Mouse (Mus musculus): Measurements from ENCODE around the gene Rcbtb1. TPM values are rescaled to one million over a fixed set of nuclear protein-coding genes. Genes with fewer than 3 reads are reported as not detected.
"Not testable (repeated sequence)": the region's sequence is repeated elsewhere in the genome, so short reads cannot be mapped to it uniquely, and the experiment has no call there.

Gene Rcbtb1
- total RNA-seq (2021), result 10 to 100 TPM; 23.1 to 37.5 TPM
- long read RNA-seq, experiment 1, transcript Rcbtb1-202 (12 exons, 3,903 nt), result major isoform, 21 of 39 reads
- long read RNA-seq, experiment 1, partial matches to known transcripts, result 2 of 39 reads
- long read RNA-seq, experiment 1, other reads (novel, unspliced or antisense), result 16 of 39 reads
- long read RNA-seq, experiment 2, transcript Rcbtb1-202 (12 exons, 3,903 nt), result major isoform, 5 of 8 reads
- long read RNA-seq, experiment 2, partial matches to known transcripts, result 2 of 8 reads
- long read RNA-seq, experiment 2, other reads (novel, unspliced or antisense), result 1 of 8 reads

DNA sequence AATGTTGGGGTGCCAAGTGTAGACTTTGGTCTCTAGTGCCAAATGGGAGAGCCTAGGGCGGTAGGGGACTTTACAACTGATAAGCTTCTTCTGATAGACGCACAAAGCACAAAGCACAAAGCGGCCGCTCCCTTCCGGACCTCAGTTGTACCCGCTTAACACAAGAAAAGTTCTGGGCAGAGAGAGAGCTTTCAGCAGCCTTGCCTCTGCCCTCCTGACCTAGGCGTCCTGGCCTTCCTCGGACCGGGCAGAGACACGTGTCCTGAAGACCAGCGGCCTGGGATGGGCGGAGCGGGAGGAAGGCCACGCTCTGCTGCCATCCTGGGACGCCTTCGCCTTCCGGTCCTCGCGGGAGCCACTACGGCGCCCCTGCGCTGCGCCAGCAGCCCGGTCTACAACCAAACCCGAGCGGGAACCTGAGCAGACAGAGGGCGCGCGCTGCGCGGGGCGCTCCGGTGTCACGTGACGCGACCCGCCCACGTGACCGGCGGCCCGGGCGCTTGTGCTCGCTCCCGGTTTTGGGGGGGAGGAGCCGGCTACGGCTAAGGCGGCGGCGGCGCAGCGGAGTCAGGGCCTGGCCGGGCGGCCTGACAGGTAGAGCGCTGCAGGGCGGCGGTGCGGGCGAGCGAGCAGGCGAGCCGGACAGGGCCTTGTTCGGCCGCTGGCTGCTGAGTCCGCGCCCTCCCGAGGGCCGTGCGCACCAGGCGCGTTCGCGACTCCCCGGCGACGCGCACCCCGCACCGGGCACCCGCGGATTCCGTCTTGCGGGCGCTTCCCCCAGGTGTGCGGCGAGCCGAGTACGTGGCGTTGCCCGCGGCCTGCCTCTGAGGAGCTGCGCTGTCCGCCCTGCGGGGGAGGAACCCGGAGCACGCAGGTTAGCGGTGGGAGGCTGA lies at the start of gene Rcbtb1:
Rcbtb1 (plus strand) TSS at position 499 of the 893 bp plus-strand sequence.
- DNase-seq, result peak; percentile 96 to 97

DNA sequence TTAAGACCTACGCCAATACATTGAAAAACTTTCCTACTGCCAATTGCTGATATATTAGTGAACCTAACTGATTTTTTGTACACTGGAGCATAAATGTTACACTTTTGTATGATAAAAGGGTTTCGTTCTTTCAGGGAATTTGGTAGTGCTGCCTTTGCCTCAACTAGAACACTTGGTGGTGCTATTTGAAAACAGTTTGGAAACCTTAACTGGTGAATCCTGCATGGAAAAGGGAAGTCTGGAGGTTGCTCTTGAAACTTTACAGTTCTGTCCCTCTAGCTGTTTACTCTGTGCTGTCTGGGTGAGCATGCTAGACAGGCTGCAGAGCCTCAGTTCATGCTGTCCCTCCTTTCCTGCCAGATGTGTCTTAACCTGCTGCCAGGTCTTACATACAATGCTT lies 45.4 kb upstream of the Rcbtb1 start:
- no peak for DNase-seq

DNA sequence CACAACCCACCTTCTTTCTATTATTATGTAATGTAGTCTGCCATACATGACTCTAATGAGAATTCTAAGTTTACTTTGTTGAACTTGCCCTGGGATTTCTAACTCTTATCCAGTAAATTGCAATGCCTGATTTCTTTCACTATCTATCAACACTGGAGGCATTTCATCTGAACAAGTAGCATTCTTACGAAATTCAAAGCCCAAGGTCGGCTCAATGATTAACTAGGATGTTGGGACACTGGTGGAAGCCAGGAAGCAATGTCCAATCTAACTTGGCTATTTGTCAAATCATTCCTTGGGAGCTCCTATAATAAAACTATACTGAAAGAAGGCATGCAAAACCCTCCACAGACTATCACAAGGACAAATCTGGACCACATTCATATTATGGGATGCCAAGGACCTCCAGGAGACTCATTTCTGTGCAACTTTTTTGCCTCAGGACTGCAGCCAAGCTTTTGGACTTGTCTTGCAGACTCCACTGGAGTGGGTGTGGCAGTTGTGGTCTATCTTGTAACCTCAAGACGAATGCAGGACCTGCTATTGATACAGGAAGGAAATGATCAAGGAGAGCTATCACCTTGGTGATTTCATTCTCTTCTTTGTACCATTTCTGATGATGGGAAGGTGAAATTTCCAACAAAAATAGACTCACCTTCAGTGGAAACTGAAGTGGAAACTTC lies 43.9 kb upstream of the Rcbtb1 start:
- DNase-seq, result peak; percentile 39 to 47

DNA sequence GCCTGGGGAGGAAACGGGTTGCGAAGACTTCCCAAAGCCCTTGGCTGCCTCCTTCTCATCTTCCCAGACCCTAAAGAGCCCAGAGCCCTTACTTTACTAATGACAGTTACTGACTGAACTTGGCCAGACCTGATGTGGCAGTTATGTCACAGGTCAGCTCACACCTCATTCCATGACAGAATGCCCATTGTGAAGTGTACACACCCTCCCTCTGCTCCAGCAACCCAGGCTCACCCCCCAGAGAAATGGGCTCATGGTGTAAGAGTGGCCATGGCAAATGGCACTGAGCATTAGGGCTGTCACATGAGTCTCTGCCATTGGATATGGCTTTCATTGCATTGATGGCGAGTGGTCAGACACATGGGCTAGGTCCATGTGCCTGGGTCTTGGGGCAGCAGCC lies 22.4 kb upstream of the Rcbtb1 start, which contains the start of gene Gm5142:
Gm5142 (minus strand) TSS at position 101 of the 400 bp plus-strand sequence.
- DNase-seq, result no peak

DNA sequence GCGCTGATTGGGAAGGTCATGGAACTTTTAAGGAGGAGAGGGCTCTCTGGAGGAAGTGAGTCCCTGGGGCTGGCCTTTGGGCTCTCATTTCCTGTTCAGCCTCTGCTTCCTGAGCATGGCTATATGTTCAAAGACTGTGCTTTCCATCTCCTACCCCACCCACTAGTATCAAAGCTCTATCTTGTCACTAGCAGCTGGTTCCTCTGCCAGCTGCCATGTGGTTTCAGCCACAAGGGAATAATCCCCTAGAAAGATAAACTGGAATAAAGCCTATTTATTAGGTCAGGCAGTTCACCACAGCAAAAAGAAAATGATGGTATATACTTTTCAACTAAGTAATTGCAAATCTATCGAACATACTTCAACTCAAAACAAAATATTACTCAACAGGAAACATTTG lies 18.3 kb upstream of the Rcbtb1 start:
- DNase-seq, result no peak

DNA sequence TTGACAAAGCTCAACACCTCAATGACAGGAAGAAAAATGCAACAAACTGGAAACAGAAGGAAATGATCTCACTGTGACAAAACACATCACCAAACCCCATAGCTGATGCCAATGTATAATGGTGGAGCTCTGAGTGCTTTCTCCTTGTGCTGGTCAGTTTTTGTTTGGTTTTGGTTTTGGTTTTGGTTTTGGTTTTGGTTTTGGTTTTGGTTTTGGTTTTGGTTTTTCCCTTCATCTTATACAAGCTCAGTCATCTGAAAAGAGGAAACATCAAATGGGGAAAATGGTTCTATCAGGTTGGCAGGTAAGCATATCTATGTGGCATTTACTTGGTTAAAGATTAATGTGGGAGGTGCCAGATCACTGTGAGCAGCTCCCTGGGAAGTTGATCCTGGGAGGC lies 15.5 kb upstream of the Rcbtb1 start:
- DNase-seq, result no peak

DNA sequence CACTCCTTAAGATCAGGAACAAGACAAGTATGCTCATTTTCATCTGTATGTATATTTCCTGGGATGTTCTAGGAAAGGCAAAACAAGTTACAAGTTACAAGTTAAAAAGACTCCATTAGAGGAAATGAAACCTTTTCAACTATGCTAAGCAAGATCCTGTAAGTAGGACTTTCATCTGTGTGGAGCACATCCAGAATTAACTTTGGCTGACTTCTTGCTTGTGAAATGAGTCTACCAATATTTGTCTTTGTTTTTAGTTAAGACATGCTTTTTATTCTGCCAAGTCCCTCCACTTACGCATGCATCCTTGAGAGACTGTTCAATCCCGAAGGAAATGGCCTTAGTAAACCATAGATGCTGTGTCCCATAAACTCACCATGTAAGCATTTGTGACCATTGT lies 14.9 kb upstream of the Rcbtb1 start:
- DNase-seq, result no peak

DNA sequence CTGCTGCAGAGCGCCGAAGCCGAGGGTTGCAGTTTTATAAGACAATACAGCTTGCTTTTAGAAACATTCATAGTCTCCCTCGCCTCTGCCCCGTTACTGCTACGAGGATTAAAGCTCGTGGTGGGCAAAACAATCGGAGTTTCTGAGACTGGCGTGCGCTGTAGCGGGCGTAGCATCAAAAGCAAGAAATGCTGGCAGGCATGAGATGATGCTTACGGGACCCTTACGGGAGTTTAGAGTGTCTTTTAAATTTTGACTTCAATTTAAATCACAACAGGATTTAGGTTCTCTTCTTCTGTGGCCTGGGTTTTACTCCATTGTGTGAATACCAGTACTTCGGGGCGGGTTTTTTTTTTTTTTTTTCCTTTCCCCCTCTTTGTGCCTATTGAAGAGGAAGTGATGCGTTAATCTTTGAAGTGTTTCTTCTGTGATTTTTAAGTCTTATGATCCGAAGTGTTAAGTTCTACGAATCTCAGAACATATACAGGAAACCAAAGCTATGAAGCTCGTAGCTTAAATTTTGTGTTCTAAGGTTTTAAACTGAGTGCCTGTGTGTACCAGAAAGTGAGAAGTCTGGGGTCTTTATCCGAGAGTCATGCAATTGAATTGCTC lies 701 bp downstream of the Rcbtb1 start:
- DNase-seq, result no peak

DNA sequence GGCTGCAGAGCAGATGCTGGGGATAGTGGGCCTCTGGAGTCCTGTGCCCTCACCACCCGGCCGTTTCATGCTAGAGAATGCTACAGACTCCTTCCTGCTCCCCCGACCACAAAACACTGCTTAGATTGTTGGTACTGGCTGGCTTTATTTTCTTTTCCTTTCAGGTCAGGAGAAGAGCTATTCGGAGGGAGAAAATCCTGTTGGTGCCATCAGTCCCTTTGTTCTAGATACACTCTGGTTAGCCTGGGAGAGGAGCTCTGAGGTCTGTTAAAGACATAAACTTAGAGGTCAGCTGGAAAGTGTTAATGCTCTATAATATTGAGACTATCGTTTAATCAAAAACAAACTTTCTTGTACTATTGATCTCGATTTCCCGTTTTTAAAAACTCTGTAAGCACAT lies 4.5 kb downstream of the Rcbtb1 start:
- DNase-seq, result no peak

DNA sequence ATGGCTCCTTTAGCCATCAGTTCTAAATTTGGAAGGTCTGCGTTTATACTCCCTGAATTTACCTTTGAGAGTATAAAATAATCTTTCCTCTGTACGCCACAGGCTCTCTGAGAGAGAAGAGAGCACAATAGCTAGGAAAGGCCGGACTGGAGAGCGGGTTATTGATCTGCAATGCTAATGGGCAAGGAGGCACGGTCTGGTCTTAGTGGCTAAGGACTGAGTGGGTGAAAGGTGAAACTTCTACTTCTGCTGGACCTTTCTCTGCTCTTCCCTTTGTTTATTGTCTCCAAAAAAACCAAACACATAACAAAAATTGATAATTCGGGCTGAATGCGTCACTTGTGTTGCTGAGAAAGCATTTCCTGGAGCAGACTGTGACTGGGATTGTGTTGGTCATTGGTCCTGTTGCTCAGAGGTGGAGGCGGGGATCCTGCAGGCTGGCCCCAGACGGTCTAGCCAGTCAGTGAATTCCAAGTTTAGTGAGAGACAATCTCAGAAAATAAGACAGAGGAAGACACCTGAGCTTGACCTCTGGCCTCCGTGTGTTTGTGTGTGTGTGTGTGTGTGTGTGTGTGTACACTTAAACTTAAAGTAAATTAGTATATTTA lies 5.1 kb downstream of the Rcbtb1 start:
- DNase-seq, result no peak

DNA sequence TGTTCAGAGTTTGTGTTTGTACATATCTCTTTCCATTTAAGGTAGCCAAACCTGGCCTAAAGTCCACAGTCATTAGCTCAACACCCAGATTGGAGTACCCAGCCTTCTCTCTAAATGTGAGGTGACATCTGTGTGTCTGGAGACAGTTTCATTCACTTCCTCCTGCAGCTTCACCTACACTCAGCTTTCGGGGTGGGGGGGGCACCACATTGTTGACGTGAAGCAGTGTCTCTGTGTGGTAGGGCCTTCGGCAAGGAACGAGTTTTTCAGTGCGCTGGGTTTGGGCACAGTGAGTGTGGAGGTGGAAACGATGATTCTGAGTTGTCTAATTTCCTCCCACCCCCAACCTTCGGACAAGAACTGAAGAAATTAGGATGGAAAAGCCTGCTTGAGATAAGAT lies 8.0 kb downstream of the Rcbtb1 start:
- no peak for DNase-seq

DNA sequence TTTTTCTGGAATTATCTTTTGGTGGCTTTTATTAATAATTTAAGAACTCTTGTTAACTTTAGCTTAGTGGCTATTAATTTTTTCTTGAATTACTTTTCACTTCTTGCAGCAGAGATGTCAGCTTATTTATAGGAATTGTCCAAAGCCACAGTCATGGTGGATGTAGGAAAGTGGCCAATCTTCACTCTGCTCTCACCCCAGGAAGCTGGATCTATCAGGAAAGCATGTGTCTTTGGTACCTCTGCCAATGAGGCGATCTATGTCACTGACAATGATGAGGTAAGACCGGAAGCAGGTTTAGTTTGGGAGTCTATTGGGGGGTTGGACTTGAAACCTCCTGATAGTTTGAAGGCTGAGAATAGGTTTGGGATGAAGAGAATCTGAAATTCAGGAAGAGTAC lies 8.8 kb downstream of the Rcbtb1 start:
- no peak for DNase-seq

DNA sequence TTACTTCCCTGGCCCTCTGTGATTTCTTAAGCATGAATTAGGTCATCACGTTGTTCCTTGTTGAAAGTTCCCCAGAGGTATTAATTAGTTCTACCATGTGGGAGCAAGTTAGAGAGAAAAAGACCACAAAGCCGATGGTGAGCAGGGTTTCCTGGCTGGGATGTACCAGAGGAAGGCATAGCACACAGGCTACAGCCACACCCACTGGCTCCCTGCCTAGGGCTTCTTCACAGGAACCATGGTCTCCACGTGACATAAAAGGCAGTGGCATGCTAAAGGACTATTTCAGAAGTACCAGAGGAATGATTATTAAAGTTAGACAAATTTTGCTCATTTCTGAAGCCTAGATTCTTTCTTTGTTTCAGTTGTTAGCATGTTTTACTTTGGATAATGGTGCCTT lies 18.2 kb downstream of the Rcbtb1 start:
- peak in 1 of 2 experiments; percentile 13 for DNase-seq

DNA sequence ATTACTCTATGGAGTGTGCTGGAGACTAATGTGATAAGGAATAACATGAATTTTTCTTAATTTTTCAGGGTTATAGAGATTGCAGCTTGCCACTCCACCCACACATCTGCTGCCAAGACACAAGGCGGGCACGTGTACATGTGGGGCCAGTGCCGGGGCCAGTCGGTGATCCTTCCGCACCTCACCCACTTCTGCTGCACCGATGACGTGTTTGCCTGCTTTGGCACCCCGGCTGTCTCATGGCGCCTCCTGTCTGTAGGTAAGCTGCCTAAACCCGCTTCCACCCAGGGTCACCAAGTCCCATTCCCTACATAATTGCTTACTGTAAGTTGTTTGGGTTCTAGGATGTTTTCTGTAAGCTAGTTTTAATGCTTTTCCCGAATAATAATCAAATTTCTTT lies 25.2 kb downstream of the Rcbtb1 start:
- DNase-seq, result no peak

DNA sequence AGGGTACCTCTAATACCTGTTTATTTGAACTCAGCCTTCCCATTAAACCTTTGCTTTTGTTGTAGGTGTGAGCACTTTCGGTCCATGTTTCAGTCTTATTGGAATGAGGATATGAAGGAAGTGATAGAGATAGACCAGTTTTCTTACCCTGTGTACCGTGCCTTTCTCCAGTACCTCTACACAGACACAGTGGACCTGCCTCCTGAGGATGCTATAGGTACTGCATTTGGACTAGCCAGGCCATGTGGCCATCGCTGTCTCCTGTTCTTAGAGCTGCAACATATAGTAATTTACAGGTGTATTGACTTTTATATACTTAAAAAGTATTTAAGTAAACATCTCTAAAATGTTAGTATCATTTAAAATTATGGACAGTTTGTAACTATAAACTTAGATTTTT lies 28.8 kb downstream of the Rcbtb1 start:
- no peak for DNase-seq

DNA sequence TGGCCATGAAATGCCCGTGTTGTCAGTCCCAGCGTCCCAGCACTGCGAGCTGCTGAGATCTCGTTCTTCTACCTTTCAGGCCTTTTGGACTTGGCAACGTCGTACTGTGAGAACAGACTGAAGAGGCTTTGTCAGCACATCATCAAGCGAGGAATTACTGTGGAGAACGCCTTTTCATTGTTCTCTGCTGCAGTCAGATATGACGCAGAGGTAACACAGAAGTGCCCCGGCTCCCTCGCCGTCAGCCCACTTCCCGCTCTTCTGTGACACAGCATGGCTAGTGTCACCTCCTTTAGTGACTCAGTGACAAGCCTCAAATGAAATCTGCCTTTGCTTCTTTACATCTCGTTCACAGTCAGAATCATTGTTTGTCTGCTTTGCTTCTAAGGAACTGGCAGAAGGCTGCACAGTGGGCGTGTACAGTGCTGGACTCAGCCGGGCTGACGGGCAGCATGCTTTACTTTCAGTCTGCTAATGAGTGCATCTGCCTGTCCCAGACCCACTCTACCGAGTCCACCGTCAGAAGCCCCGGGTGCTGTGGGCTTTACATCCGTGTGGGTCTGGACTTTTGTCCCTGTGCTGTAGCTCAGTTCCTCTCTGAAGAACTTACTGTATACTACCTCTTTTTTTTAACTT lies 29.4 kb downstream of the Rcbtb1 start:
- DNase-seq, result no peak

DNA sequence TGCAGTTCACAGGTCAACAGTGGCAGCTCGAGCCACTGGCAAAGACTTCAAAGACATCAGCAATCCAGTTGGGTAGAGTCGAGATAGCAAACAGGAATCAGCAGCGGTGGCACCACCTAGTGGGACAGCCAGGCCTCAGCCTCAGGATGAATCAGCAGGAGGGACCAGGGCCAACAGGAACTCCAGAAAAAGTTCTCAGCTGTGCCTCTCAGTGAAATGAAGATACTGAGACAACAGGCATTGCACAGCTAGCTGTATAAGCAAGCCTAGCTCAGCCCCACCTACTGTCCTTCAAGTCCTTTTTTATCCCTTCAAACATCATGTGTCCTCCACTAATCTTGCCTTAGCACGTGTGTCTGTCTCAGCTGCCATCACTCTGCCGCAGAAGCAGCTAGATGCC lies 31.0 kb downstream of the Rcbtb1 start:
- peak; percentile 71 to 73 for DNase-seq

DNA sequence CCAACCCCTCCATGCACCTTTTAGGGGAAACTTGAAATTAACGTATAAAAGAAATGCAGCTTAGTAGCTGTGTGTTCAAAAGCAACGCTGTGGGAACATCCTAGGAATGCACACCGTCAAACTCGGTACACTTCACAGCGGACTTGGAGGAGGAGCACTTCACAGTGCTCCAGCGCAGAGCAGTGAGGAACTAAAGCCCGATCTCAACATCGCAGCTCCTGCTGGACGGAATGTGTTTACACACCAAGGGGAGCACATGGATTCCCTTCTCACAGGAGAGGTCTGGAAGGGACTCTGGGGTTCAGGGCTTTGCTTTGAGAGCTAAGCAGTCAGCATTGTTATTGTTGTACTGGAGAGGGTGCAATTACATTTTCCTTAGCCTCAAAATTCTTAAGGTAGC lies 32.6 kb downstream of the Rcbtb1 start:
- DNase-seq, result no peak

DNA sequence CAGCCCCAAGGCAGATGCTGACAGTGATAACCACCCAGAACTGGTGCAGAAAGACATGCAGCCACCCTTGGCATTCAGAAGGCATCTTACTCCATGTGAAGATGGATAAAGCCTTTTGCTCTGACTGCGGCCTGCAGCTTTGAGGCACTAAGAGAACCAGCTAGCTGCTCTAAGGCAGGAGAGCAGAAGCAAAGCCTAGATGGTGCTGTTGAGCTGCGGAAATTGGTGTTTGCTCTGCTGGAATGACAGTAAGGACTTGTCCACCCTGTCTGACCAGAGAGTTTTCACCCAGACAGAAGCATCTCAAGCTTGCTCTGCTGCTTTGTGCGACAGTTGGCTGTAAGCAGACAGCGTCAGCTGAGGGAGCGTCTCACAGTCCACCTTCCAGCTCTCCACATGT lies 49.3 kb downstream of the Rcbtb1 start:
- DNase-seq, result peak; percentile 2 to 6

DNA sequence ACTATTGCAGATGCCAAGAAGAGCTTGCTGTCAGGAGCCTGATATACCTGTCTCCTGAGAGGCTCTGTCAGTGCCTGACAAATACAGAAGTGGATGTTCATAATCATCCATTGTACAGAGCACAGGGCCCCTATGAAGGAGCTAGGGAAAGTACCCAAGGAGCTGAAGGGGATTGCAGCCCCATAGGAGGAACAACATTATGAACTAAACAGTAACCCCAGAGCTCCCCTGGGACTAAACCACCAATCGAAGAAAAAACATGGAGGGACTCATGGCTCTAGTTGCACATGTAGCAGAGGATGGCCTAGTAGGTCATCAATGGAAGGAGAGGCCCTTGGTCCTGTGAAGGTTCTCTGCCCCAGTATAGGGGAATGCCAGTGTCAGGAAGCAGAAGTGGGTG lies 54.9 kb downstream of the Rcbtb1 start:
- not testable (repeated sequence) for DNase-seq

DNA sequence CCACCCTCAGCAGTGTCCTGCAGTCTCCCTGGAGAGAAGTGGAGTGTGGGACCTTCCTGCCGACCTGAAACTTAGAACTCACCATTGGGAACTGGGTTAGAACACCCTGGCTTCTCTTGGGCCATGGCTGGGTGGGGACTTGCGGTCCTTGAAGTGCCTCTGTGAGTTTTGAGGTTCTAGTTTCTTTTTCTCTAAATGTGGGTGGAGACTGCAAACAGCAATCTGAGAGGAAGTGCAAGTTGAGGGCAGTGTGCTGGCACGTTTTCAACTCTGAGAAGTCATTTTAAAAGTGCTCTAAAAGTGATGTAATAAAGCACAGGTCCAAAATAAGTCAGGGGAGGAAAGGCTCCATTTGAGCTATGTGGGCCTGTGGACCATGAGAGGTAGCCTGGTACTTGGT lies 59.0 kb downstream of the Rcbtb1 start, which contains the start of gene Gm6904:
Gm6904 (minus strand) TSS at position 161 of the 400 bp plus-strand sequence.
- DNase-seq, result peak; percentile 0 to 3

Data from adrenal gland, postnatal 36 days (tissue).